Mouse (Mus musculus) midbrain, embryonic 11.5 days (tissue): ENCODE measurements around the gene Irx2. TPM values are rescaled to one million over a fixed set of nuclear protein-coding genes. Genes with fewer than 3 reads are reported as not detected.

Experiments
- ATAC-seq: fragments of 200-750 bp; cut with Nextera tagmentation; 2 replicates; pipeline ENCODE4 v1.8.0; 2017; ENCODE audit warnings: moderate TSS enrichment, moderate library complexity; ENCODE audit not compliant: low FRiP score
- DNase-seq: peaks from one replicate; pipeline ENCODE4 v3.0.0; 2015; ENCODE audit warnings: low spot score; ENCODE audit errors: missing footprints
- H3K27ac ChIP-seq: fragments of 300-500 bp; sonication (generic); 2 replicates; pipeline ENCODE4 v1.5.1; 2014; ENCODE audit warnings: low read depth, low read length
- H3K27me3 ChIP-seq: fragments of 300-500 bp; sonication (generic); 2 replicates; pipeline ENCODE4 v1.6.1; 2014; ENCODE audit warnings: mild to moderate bottlenecking, low read length, moderate library complexity, mixed read lengths; ENCODE audit not compliant: control insufficient read depth, insufficient read depth
- H3K36me3 ChIP-seq: fragments of 300-500 bp; sonication (generic); 2 replicates; pipeline ENCODE4 v1.6.1; 2014; ENCODE audit warnings: mild to moderate bottlenecking, low read length, moderate library complexity, mixed read lengths; ENCODE audit not compliant: control insufficient read depth, insufficient read depth
- H3K4me1 ChIP-seq: fragments of 300-500 bp; sonication (generic); 2 replicates; pipeline ENCODE4 v1.6.1; 2014; ENCODE audit warnings: low read length; ENCODE audit not compliant: control insufficient read depth, insufficient read depth
- H3K4me2 ChIP-seq: fragments of 300-500 bp; sonication (generic); 2 replicates; pipeline ENCODE4 v1.6.1; 2014; ENCODE audit warnings: mild to moderate bottlenecking, moderate library complexity
- H3K4me3 ChIP-seq: fragments of 300-500 bp; sonication (generic); 2 replicates; pipeline ENCODE4 v1.5.1; 2014; ENCODE audit warnings: low read depth, low read length
- H3K9ac ChIP-seq: fragments of 300-500 bp; sonication (generic); 2 replicates; pipeline ENCODE4 v1.6.1; 2014; ENCODE audit warnings: low read length
- H3K9me3 ChIP-seq: fragments of 300-500 bp; sonication (generic); 2 replicates; pipeline ENCODE4 v1.6.1; 2016; ENCODE audit warnings: low read length; ENCODE audit not compliant: control insufficient read depth
- WGBS: fragments of 180-500 bp; shearing (Covaris S2); extraction: QIAGEN DNeasy Blood & Tissue Kit; methylation state at CpG from one replicate; pipeline ENCODE4 v1.1.7; 2014; 5-methylcytosine and 5-hydroxymethylcytosine counted together
- polyA plus RNA-seq: library from polyadenylated mRNA; unstranded; fragments of >200 nt; fragmentation: Nextera tagmentation; extraction: Ambion mirVana; gene quantifications from 2 replicates; pipeline ENCODE4 v1.2.1, GENCODE M21; 2014

Gene Irx2
- polyA plus RNA-seq, 1 experiment from 2014 or later = 38.9 TPM

GRCm38 (mm10) chr13:72632361-72632760 lies 3.7 kb downstream of the Irx2 start:
- Histone ChIP-seq H3K4me3 (peak overlapping the region; percentile 92), H3K27ac (no peak overlapping the region), H3K36me3 (peaks cover 3% of the 10 kb centered on the region; the same call in 1 of the 2 replicates), H3K9ac (peak overlapping the region; percentile 97), H3K27me3 (peaks cover 26% of the 10 kb centered on the region), H3K9me3 (no peaks in the 10 kb centered on the region), H3K4me2 (peak overlapping the region; percentile 88), H3K4me1 (peaks cover 42% of the 10 kb centered on the region)
- 8% methylated on average over 6 of the region's 6 CpGs for WGBS
- DNase-seq (peak; percentile 92), ATAC-seq (no peak)

GRCm38 (mm10) chr13:72633097-72633496 lies 4.5 kb downstream of the Irx2 start:
- peak overlapping the region; percentile 97; the same call in 1 of the 2 replicates for H3K9ac ChIP-seq
- WGBS = 34% methylated on average over 2 of the region's 2 CpGs
- DNase-seq (peak; percentile 91), ATAC-seq (no peak)
- H3K4me1 ChIP-seq = peaks cover 41% of the 10 kb centered on the region
- H3K4me2 ChIP-seq = peak overlapping the region; percentile 88
- peaks cover 28% of the 10 kb centered on the region for H3K27me3 ChIP-seq
- peak overlapping the region; percentile 92 for H3K4me3 ChIP-seq
- no peaks in the 10 kb centered on the region for H3K9me3 ChIP-seq
- H3K36me3 ChIP-seq = peaks cover 3% of the 10 kb centered on the region; the same call in 1 of the 2 replicates
- H3K27ac ChIP-seq = no peak overlapping the region

DNA sequence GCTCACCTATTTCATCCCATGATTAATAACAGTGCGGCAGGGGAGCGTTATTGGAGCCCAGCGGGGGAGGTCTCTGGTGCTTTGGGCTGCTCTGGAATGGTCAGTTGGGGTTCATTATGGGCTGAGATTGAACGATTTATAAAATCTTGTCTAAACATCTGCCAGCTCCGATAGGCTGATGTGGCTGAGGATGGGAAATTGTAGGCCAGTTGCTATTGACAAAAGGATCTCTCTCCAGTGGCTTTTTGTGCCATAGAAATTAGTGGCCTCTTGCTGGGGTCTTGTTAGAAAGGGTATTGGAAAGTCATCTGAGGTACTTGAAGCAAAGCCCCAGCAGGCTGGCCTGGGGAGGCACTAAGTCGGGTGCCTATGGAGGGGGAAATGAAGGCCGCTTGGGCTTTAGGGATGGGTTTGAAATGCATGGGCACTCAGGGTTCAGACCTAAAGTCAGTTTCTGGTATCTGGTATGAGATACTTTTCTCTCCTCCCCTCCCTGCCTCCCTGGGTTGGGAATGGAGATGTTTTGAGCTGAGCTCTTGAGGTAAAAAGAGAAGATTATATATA lies 6.2 kb downstream of the Irx2 start:
- Histone ChIP-seq H3K27me3 (peaks cover 40% of the 10 kb centered on the region), H3K27ac (peak overlapping the region; percentile 20), H3K4me3 (peak overlapping the region; percentile 21; the same call in 1 of the 2 replicates), H3K9me3 (no peaks in the 10 kb centered on the region), H3K9ac (peak overlapping the region; percentile 24; the same call in 1 of the 2 replicates), H3K4me1 (peaks cover 57% of the 10 kb centered on the region), H3K4me2 (peak overlapping the region; percentile 42), H3K36me3 (peaks cover 3% of the 10 kb centered on the region; the same call in 1 of the 2 replicates)
- WGBS = 6% methylated on average over 7 of the region's 7 CpGs
- DNase-seq (peak; percentile 92), ATAC-seq (no peak)

DNA sequence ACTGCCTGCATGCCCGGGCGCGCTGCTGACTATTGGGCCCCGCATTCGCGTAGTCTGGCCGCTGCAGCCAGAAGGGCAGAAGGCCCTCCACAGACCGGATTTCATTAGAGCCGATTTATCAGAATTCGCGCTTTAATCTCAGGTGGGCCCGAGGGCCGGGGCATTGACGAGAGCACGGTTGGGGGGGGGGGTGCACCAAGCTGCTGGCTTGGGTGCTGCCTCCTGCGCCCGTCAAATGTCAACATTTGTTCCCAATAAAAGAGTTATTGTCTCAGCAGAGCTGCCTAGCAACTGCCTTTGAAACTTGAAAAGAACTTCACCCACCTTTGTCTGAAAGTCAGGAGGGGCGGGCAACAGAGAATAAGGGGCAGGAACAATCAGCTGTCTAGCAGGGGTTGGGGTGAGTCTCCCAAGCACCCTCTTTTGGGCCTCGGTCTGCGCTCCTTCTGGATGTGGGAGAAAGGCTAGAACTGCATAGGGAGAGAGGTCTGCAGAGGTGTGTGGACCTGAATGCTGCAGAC lies 7.8 kb downstream of the Irx2 start:
- Histone ChIP-seq H3K27me3 (peaks cover 54% of the 10 kb centered on the region), H3K27ac (no peak overlapping the region), H3K4me1 (peaks cover 56% of the 10 kb centered on the region), H3K4me3 (no peak overlapping the region), H3K36me3 (peaks cover 3% of the 10 kb centered on the region; the same call in 1 of the 2 replicates), H3K9me3 (no peaks in the 10 kb centered on the region), H3K4me2 (peak overlapping the region; percentile 25), H3K9ac (0 out of 2 replicates have a peak overlapping the region, but pooled peaks have one; percentile 27)
- under 1% methylated on average over 20 of the region's 20 CpGs for WGBS
- ATAC-seq (peak; percentile 34; the same call in 1 of the 2 replicates), DNase-seq (peak; percentile 95)

DNA sequence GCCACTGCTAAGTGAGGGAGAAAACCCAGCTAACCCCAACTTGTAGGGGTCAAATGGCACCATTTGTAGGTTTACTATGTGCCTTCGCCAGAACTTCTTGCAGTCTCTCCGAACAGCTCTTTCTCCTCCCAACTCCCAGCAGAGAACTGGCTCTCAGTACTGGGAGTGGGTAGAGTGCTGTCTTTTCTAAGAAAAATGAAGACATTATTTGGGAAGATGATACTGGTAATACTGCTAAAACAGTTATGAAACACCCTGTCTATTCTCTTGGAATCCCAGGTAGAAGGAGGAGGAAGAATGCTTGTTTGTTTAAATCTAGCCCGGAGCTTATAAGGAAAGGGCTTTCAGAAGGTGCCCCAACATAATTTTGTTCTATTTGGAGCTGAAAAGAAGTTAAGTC lies 8.9 kb downstream of the Irx2 start:
- DNase-seq (peak; percentile 92), ATAC-seq (no peak)
- Histone ChIP-seq H3K27ac (no peak overlapping the region), H3K4me3 (no peak overlapping the region), H3K27me3 (peaks cover 55% of the 10 kb centered on the region), H3K4me1 (peaks cover 53% of the 10 kb centered on the region), H3K36me3 (no peaks in the 10 kb centered on the region), H3K4me2 (no peak overlapping the region), H3K9ac (no peak overlapping the region), H3K9me3 (no peaks in the 10 kb centered on the region)
- 5% methylated on average over 3 of the region's 3 CpGs for WGBS

GRCm38 (mm10) chr13:72638401-72639130 lies 9.9 kb downstream of the Irx2 start:
- WGBS = 3% methylated on average over 26 of the region's 26 CpGs
- peak overlapping the region; percentile 57 for H3K9ac ChIP-seq
- peak; percentile 96 for DNase-seq

GRCm38 (mm10) chr13:72639441-72640130 lies 11.0 kb downstream of the Irx2 start:
- ATAC-seq = peak; percentile 41
- WGBS = 1% methylated on average over 32 of the region's 32 CpGs
- no peak overlapping the region for H3K27ac ChIP-seq
- peak overlapping the region; percentile 30 for H3K4me3 ChIP-seq
- peaks cover 50% of the 10 kb centered on the region for H3K27me3 ChIP-seq
- peak overlapping the region; percentile 57; the same call in 1 of the 2 replicates for H3K9ac ChIP-seq
- H3K9me3 ChIP-seq = no peaks in the 10 kb centered on the region
- H3K36me3 ChIP-seq = no peaks in the 10 kb centered on the region
- DNase-seq = peak; percentile 98
- H3K4me2 ChIP-seq = peak overlapping the region; percentile 57
- H3K4me1 ChIP-seq = peaks cover 43% of the 10 kb centered on the region

More at GRCm38 (mm10) chr13:72638401-72639130, 9.9 kb downstream of the Irx2 start:
- Histone ChIP-seq H3K36me3 (no peaks in the 10 kb centered on the region), H3K27ac (no peak overlapping the region), H3K9me3 (no peaks in the 10 kb centered on the region), H3K27me3 (peaks cover 50% of the 10 kb centered on the region), H3K4me1 (peaks cover 48% of the 10 kb centered on the region), H3K4me2 (peak overlapping the region; percentile 26), H3K4me3 (peak overlapping the region; percentile 30; the same call in 1 of the 2 replicates)
- ATAC-seq = peak; percentile 36; the same call in 1 of the 2 replicates

DNA sequence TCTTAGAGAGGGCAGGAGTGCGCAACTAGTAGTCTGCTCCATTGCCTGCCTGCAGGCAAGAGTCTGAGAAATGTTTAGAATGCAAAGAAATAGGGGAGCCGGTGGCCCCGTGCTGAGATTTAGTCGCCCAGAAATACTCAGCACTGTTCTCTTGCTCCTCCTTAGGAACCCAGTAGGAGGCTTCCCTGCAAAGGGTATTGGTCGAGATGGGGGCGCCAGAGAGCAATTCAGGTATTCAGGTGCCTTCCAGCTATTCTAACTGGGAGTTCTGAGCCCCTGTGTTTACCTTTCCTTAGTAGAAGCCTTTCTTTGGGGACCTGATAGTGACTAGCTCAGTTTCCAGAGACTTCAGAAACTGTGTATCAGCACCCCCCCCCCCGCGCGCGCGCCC lies 11.5 kb downstream of the Irx2 start:
- H3K4me1 ChIP-seq = peaks cover 38% of the 10 kb centered on the region
- H3K4me3 ChIP-seq = peak overlapping the region; percentile 30
- peak overlapping the region; percentile 57; the same call in 1 of the 2 replicates for H3K9ac ChIP-seq
- 10% methylated on average over 11 of the region's 11 CpGs for WGBS
- no peaks in the 10 kb centered on the region for H3K36me3 ChIP-seq
- no peak for DNase-seq
- peak overlapping the region; percentile 57 for H3K4me2 ChIP-seq
- peak; percentile 7; the same call in 1 of the 2 replicates for ATAC-seq
- H3K27ac ChIP-seq = no peak overlapping the region
- peaks cover 47% of the 10 kb centered on the region for H3K27me3 ChIP-seq
- H3K9me3 ChIP-seq = no peaks in the 10 kb centered on the region
